Mouse (Mus musculus): ENCODE measurements around the gene Ogfrl1. TPM values are rescaled to one million over a fixed set of nuclear protein-coding genes. Genes with fewer than 3 reads are reported as not detected.
A peak's percentile ranks its signal among the peaks of the same experiment; 100 is the strongest.
"Not testable (repeated sequence)": the region's sequence is repeated elsewhere in the genome, so short reads cannot be mapped to it uniquely, and the experiment has no call there.

The Ogfrl1 gene
- 51.8 and 59.8 TPM in 2 replicates for total RNA-seq (2015; ENCODE audit: low replicate concordance)
- 28.7 and 30.2 TPM in 2 replicates for total RNA-seq (2017; ENCODE audit: low replicate concordance)

DNA sequence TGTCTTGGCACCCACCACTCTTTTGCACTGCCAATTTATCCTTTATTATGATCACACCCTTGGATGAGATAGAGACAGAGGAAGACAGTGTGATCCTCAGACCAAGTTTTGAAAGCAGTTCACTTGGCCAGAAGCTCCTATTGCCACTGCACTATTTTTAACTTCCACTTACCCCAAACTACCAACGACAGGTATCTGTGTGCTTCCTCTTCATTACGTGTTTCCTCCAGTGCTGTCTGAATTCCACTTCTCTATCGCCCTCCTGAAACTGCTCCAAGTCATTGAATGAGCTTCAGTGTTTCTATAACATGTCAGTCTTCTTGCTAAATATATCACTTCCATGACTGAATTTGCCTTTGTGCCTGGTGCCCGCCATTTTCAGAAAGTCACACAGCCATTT is at the start of gene Ogfrl1:
Gene Ogfrl1 (minus strand): TSS at position 150 of the 400 bp plus-strand sequence.
- no peak for ATAC-seq (replicated peaks; ENCODE audit: low FRiP score, poor library complexity, severe bottlenecking)

- no peak for ATAC-seq (replicated peaks; ENCODE audit: low FRiP score, poor library complexity, severe bottlenecking)
Measured at GRCm38 (mm10) chr1:23445736-23446424, 48.3 kb upstream of the Ogfrl1 start.

DNA sequence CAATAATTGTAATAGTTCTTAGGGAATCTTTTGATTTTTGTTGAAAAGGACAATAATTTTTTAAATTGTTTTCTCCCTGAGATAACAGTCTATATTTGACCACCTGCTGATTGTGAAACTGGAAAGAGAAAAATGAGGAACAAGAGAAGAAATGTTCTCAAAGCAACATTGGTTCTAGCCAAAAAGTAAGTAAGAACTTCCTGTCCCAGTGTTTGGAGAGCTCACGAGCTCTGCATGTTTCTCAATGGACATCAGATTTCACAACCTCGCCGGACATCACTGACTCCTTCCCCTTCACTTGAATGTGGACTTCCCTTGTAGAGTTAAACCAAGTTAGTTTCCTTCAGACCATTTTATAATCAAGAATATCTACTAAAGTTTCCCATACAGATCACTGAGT is 36.0 kb upstream of the Ogfrl1 start:
- no peak for ATAC-seq (replicated peaks; ENCODE audit: low FRiP score, poor library complexity, severe bottlenecking)

DNA sequence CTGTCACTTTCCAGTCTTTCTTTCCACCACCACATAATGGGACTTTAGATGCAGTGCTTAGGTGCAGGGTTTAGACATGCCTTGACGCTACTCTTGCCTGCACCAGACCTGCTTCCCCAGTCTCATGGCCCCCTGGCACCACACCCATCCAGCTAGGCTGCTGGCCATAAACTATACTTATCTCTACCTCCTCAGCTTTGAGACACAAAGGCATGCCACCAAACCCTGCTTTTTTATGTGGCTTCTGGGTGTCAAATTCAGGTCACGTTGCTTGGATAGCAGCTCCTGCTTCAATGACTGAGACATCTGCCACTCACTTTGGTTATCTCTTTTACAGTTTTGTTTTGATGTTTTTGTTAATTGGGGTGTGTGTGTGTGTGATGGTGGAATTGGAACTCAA is 28.9 kb upstream of the Ogfrl1 start:
- peak; percentile 87 for ATAC-seq (replicated peaks; ENCODE audit: low FRiP score, poor library complexity, severe bottlenecking)

DNA sequence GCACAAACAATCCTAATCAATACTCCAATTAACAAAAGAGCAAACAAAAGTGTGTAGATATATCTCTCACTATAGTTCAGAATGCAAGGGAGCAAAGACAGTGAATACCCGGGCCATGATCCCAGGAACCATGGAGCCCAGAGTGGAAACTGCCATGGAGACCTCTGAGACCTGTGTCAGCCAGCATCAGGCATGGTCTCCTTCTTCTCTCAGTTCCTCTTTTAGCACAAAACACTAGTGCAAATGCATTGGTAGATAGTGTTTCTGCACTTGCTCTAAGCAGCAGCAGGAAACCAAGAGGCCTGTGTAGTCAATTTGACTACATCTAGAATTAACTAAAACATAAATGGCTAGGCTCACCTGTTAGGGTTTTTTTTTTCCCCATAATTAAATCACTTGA is 21.4 kb upstream of the Ogfrl1 start:
- no peak for ATAC-seq (replicated peaks; ENCODE audit: low FRiP score, poor library complexity, severe bottlenecking)

GRCm38 (mm10) chr1:23418059-23418458 is 20.5 kb upstream of the Ogfrl1 start:
- ATAC-seq (replicated peaks; ENCODE audit: low FRiP score, poor library complexity, severe bottlenecking): no peak

DNA sequence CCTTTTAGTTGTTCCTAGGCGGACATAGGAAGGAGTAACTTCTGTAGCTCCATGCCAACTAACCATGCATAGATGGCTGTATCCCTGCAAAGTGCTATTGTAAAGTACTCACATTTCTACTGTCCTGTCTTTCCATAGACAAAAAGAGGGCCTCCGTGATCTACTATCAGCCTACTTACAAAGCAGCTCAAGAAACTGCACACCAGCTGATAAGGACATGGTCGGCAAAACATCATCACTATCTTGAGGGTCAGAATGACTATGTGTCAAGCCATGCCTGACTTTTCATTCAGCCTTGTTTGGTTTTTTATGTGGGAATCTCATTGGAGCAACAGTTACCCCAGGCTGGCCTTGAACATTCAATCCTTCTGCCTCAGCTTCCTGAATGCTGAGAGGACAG is 20.0 kb upstream of the Ogfrl1 start:
- ATAC-seq (replicated peaks; ENCODE audit: low FRiP score, poor library complexity, severe bottlenecking): peak; percentile 89

DNA sequence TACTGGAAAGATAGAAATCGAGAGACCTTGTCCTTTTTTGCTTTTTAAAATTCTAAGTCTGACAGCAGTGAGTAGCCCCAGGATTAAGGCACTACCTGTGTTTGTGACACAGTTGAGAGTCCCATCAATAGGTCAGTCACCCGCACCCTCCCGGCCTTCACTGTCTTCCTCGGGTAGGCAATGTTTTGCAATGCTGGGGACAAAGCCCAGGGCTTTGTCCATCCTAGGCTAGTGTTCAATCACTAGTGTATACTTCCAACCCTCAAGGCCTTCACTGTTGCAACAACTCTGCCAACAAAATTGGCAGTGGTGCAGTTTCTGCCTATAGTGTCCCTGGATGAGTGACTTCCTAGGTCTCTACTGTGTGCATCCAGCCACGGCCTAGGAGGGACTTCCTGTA is 14.0 kb upstream of the Ogfrl1 start:
- no peak for ATAC-seq (replicated peaks; ENCODE audit: low FRiP score, poor library complexity, severe bottlenecking)

DNA sequence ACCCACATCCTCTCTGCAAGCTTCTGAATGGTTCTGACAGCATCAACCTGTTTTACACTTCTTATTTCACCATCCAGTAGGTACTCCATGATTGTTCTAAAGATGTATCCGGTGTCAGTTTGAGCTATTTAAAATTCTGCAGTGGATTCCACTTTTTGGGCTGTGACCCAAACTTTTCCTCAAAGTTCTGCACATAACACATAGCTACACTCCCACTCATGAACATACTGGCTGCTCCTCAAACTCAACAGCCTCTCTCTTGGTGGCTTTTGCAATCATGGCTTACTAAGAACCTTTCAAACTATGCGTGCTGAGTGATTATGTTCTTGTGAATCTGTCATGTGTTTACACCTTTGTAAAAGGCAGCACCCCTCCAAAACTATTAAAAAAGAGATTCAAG is 12.4 kb upstream of the Ogfrl1 start:
- ATAC-seq (replicated peaks; ENCODE audit: low FRiP score, poor library complexity, severe bottlenecking): no peak

DNA sequence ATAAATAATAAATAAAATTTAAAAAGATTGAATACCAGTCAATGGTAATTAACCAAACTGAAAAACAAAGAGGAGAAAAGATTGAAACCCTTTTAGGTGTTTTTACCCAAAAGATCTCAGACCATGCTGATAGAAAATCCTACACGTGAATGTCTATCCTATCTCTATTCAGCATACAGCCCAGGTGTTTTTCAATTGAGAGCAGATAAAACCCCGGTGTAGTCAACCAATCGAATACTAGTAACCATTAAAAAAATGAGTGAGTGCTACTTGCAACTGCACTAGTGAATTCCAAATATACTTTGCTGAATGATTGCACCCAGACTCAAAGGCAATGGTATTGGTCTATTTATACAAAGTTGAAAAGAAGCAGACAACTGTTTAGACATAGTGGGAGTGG is 4.8 kb upstream of the Ogfrl1 start:
- no peak for ATAC-seq (replicated peaks; ENCODE audit: low FRiP score, poor library complexity, severe bottlenecking)

GRCm38 (mm10) chr1:23399552-23399951 is 2.0 kb upstream of the Ogfrl1 start:
- peak; percentile 54; the same call in 1 of the 2 replicates for ATAC-seq (replicated peaks; ENCODE audit: low FRiP score, poor library complexity, severe bottlenecking)

- not testable (repeated sequence) for ATAC-seq (replicated peaks; ENCODE audit: low FRiP score, poor library complexity, severe bottlenecking)
Measured at GRCm38 (mm10) chr1:23394356-23394755, 3.2 kb downstream of the Ogfrl1 start.

DNA sequence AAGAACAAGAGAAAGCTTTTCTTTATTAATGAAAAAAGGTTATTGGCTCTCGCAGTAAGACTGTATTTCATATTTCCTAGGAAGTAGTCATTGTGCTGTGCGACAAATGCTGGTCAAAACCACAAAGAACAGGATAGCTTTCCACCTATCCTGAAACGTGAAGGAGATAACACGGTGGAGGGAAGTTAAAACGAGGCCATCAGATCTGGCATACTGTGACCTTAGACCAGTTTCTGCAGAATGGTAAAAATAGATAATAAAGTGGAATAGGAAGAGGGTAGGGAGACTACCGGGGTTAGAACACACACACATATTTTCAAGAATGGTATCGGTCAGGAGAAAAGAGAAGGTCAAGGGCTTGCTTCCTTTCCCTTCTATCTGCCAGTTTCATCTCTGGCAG is 5.8 kb downstream of the Ogfrl1 start:
- ATAC-seq (replicated peaks; ENCODE audit: low FRiP score, poor library complexity, severe bottlenecking): no peak

GRCm38 (mm10) chr1:23384326-23384725 is 13.2 kb downstream of the Ogfrl1 start:
- no peak for ATAC-seq (replicated peaks; ENCODE audit: low FRiP score, poor library complexity, severe bottlenecking)

- ATAC-seq (replicated peaks; ENCODE audit: low FRiP score, poor library complexity, severe bottlenecking): peak; percentile 94
Measured at GRCm38 (mm10) chr1:23382806-23383653, 14.5 kb downstream of the Ogfrl1 start.

- peak; percentile 1; the same call in 1 of the 2 replicates for ATAC-seq (replicated peaks; ENCODE audit: low FRiP score, poor library complexity, severe bottlenecking)
Measured at GRCm38 (mm10) chr1:23382461-23382805, 15.1 kb downstream of the Ogfrl1 start.

DNA sequence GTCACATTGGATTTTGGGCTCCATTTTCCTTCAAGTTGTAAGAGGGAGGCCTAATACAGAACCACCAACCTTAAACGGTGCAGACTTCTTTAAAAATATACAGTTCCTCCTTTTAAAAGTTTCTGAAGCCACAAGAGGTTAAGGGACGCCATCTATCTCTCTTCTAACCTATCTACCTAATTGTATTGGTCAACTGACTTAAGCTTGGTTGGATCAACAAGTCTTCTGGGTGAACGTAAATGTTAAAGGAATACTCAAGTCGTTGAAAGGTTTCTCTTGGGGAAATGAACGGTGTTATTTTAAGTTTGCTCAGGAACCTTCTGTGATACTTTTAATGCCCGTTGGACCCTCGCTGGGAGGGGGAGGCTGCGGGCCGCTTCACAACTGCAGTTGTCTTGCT is 15.5 kb downstream of the Ogfrl1 start:
- ATAC-seq (replicated peaks; ENCODE audit: low FRiP score, poor library complexity, severe bottlenecking): no peak

- ATAC-seq (replicated peaks; ENCODE audit: low FRiP score, poor library complexity, severe bottlenecking): no peak
Measured at GRCm38 (mm10) chr1:23379911-23380740, 17.4 kb downstream of the Ogfrl1 start.

GRCm38 (mm10) chr1:23379321-23379720 is 18.3 kb downstream of the Ogfrl1 start:
- no peak for ATAC-seq (replicated peaks; ENCODE audit: low FRiP score, poor library complexity, severe bottlenecking)

DNA sequence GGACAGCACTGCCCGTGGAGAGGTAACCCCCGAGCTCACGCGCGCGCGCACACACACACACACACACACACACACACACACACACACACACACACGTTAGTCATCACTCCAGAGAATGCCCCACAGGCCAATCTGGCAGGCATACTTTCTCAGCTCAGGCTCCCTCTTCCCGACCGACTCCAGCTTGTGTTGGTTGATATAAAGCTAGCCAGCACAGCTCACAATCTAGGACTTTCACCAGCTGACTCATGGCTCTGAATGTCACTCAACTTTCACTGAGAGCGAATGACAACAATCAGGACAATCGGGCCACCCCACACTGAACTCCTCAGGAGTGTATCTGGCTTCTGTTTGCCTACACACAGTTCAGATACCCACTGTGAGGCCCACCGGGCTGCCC is 20.0 kb downstream of the Ogfrl1 start:
- no peak for ATAC-seq (replicated peaks; ENCODE audit: low FRiP score, poor library complexity, severe bottlenecking)

Data from erythroblast, adult 5-6 weeks (primary cell).